Mouse (Mus musculus) spleen, adult 2 months (tissue): Measurements from ENCODE around the gene Vps45.
"Not testable (repeated sequence)": the region's sequence is repeated elsewhere in the genome, so short reads cannot be mapped to it uniquely, and the experiment has no call there.

ENCODE experiments used
- CTCF ChIP-seq: fragments of 200-500 bp; IDR thresholded peaks from 2 replicates; pipeline ENCODE4 v1.5.1; 2011; ENCODE audit warnings: mild to moderate bottlenecking, inconsistent platforms; ENCODE audit not compliant: insufficient read depth, insufficient read length, insufficient replicate concordance; ENCODE audit errors: extremely low read depth
- POLR2A ChIP-seq: fragments of 200-500 bp; IDR thresholded peaks from 2 replicates; pipeline ENCODE4 v1.6.1; 2011; ENCODE audit warnings: low read depth, low read length, inconsistent platforms

- TF ChIP-seq POLR2A, CTCF: not testable (repeated sequence)
Measured at GRCm38 (mm10) chr3:95962182-95962581, 96.1 kb downstream of the Vps45 start.
